Mouse (Mus musculus) kidney, postnatal 4 days (tissue): ENCODE measurements around the gene Ormdl3.

Experiments used
- DNase-seq, 2 experiments: peaks; one replicate each; pipeline ENCODE4 v3.0.0; 2021; ENCODE audit warnings: mixed read lengths in 2 of 2

Ormdl3 gene

DNA sequence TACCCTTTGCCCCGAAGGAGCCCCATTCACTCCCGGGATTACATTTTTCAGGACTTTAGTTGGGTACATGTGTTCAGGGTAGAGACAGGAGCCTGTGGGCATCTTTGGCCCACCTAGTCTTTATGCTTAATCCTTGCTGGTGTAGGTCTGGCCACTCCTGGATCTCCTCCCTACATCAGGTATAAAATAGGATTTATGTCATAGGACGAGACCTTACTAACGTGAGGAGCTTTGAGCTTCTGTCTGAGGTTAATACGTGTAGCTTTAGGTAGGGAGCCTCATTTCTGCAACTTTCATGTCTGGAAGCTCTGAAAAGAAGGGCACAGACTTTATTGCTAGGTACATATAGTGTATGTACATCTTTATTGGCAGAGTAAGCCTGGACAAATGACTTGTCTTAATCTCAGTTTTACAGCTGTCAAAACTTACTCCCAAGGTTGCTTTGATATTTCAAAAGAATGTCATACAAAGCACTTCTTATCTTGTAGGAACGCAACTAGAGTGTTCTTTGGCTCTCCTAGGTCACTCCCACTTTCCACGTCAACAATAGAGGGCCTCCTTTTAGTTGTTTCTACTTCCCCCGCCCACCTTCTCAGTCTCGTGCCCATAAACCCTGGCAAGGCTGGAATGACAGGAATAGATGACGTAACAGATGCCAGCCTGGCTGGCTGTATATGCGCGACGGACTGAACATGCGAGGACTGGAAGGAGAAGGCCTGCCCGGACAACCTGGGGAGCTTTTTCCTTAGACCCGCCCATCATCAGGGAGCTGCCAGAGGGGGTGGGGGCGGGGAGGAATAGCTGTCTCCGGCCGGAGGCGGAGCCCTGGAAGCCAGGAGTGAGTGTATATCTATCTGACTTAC, 747 bp upstream of the Ormdl3 start:
- DNase-seq = peak; percentile 81 to 86

- DNase-seq = peak in 1 of 2 experiments; percentile 13
These were observed 879 bp downstream of the Ormdl3 start for GRCm38 (mm10) chr11:98586087-98586891.

DNA sequence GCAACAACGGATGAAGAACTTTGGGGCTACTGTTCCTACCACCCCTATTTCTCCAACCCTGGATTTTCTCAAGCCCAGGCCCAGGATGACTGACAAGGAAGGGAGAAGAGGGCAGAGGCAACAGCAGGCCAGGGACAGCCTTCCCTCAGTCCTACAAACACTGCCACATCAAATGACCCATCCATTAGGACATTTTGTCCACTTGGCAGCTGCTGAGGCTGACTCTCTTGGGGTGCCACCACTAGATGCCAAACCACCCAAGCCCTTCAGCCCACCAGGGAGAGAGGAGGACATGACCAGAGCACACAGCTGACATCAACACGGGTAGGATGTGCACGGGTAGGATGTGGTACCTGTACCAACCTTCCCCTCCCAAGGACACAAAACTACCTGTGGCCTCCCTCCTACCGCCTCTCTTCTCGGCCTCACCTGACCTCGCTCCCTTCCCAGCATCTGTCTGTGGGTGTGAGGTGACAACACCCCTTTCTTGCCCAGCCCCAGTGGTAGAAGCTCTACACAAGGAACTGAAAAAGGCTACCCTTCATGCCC, 2.5 kb downstream of the Ormdl3 start:
- DNase-seq = no peak

- no peak for DNase-seq
These were observed 3.0 kb downstream of the Ormdl3 start for GRCm38 (mm10) chr11:98584146-98584545.

- DNase-seq = no peak
These were observed 3.6 kb downstream of the Ormdl3 start for GRCm38 (mm10) chr11:98583571-98583970.

DNA sequence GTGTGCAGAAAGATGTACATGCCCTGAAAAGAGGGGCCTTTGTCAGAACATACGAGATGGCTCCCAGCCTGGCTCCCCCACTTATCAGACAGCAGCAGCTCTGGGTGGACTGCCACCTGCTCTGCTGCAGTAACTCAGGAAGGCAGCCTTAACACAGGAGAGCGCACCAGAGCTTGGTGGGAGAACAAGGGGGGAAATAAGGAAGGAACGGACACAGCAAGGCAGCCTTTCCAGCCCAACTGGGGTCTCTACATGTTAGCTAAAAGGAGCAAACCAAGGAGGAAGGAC, 4.0 kb downstream of the Ormdl3 start:
- DNase-seq = no peak

DNA sequence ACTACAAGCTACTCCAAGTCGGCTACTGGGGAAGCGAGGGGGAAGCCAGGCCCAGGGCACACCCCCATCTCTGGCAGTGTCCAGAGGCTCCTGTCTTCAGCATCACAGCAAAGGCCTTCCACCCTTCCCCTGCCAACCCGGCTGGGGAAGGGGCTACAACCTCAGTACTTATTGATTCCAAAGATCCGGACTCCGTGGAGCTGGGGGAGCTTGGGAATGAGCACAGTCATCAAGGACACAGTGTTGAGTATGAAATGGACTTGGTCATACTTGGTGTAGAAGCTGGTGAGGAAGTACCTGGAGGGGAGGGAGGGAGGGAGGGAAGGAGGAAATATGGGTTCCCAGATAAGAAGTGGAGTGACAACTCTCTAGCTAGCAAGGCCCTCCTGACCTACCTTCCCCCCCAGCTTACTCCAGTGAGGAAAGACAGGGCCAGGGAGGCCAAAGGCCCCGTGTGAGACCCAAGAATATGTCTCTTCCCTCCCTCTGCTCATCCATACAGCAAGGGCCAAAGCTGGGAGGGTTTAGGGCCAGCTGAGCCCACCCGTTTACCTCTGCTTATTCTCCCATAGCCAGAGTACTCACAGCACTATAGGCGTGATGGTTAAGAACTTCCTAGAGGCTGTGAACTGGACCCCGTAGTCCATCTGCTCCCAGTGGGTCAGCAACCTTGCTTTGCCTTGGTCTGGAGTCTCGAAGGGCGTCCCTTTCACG, 4.5 kb downstream of the Ormdl3 start:
- no peak for DNase-seq

- DNase-seq = no peak
These were observed 5.2 kb downstream of the Ormdl3 start for GRCm38 (mm10) chr11:98582030-98582388.

DNA sequence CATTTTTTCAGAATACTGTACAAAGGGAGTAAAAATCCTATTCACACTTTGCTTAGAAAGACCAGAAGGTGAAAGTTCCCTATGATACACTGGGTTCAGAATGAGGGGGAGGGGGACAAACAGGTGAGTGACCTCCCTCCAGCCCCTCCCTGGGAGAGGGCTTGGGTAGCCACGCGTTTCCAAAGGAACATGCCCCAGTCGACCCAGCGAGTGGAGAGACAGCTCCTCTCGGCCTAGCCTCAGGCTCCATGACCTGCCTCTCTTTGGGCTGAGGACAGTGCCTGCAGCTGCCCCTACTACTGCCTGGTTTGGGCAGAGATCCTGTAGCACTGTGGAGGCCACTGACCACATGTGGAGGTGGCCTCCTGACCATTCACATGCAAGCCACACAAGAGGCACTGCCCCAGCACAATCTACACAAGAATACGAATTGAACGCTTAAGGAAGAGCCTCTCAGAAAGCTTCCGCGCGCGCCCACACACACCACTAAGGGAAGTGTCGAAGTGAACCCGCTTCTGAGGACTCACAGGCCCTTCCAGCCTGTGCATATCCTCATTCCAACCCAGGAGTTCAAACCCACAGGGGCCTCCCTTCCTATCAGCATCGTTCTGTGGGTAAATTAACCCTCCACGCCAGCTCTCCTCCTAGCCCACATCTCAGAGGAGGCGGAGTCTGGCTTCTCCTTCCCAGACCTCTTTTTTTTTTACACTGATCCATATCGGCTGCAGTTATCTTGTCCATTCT, 5.7 kb downstream of the Ormdl3 start:
- DNase-seq = no peak

DNA sequence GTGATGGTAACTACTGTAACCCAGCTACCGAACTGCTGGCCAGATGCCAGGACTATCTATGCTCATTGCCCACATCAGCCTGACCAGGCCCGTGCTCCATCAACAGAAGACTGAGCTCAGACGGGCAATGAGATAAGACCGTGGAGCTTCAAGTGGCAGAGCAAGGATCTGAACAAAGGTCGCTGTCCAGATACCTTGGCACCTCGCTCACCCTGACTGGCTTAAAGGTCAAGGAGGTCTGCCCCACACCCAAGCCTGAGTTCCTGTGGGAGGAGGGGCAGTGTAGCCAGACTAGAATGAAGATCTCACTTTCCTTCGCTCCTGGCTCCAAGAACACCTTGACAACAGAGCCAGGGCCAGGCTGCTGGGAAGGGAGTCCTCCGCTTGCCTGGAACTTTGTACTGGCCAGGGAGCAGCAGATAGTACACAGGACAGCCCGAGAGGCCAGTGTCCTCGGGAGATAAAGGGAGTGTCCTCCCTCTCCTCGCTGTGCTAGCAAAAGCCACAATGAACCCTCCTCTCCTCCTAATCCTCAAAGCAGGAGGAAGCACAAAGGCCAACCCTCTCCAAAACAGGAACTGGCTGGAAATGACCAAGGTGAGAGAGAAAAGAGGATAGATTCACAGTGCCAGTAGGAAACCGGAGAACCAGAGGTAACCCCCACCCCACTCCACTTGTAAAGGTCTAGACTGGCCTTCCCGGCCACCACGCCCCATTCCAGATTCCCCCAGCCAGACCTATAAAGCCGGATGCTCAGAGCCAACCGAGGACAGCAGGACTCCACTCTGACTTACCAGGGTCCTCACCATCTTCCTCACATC, 6.7 kb downstream of the Ormdl3 start:
- DNase-seq = peak in 1 of 2 experiments; percentile 31

- DNase-seq = no peak
These were observed 9.4 kb downstream of the Ormdl3 start for GRCm38 (mm10) chr11:98577776-98578175.

- no peak for DNase-seq
These were observed 17.7 kb downstream of the Ormdl3 start for GRCm38 (mm10) chr11:98569461-98569860.

- DNase-seq = no peak
These were observed 18.8 kb downstream of the Ormdl3 start for GRCm38 (mm10) chr11:98568326-98568725.

GRCm38 (mm10) chr11:98563921-98564414, 23.2 kb downstream of the Ormdl3 start:
- DNase-seq = no peak

- no peak for DNase-seq
These were observed 24.1 kb downstream of the Ormdl3 start for GRCm38 (mm10) chr11:98563025-98563424.

DNA sequence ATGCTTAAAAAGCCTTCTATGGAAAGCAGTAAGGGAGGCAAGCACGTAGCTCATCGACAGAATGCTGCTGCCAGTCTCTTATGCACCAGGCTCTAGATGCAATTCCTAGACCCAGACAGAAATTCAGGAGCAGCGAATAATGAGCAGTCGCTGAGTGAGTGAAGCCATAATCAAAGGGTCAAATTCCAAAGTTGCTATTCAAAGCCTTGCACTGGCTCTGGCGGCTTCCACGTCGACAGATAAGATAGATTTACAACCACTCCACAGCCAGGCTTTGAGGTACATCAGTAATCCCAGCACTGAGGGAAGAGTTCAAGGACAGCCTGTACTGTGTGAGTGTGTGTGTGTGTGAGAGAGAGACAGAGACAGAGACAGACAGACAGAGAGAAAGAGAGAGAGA, 26.2 kb downstream of the Ormdl3 start:
- DNase-seq = no peak

GRCm38 (mm10) chr11:98555124-98555700, 32.0 kb downstream of the Ormdl3 start:
- no peak for DNase-seq

GRCm38 (mm10) chr11:98553966-98554365, 33.2 kb downstream of the Ormdl3 start:
- DNase-seq = no peak

DNA sequence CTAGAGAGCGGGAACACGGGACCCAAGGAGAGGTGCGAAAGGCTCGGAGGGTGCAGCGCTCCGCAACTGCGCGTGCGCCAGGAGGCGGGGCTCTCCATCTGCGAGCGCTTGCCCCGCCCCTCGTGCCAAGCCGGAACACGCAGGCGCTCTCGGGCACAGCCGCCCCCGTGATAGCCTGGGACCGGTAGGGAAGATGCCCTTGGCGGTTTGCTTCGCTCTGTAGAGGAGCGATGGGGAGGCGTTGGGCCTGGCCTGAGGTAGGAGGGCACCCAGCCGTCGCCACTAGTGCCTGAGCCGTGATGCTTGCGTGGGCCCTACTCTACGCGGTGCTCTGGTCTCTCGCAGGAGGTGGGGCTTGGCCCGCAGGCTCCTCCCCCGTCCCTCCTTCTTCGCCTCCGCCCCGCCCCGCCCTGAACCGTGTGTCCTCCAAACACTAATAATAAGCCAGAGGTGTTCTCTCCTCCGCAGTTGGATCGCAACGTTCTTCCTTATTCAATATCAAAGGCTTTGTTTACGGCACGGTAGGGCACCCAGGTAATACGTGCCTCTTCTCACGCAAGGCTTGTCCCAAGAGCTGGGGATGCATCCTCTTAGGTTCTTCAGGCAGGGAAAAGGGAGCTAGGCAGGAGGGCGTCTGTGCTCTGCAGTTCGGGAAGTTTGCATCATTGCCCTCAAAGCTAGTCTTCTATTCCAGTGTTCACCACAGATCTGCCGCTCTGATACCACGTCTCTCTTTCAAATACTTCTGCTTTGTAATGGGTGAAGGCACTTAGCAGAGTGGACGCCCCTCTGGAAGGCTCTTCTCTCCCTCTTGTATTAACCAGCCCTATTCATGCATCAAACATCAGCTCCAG, 36.0 kb downstream of the Ormdl3 start, which contains the start of gene Zpbp2:
Zpbp2 (plus strand) TSS at position 123 of the 854 bp plus-strand sequence.
- peak; percentile 91 to 94 for DNase-seq
